Mouse (Mus musculus) forebrain, postnatal 0 days (tissue): ENCODE measurements around the gene Gm28635. TPM values are rescaled to one million over a fixed set of nuclear protein-coding genes. Genes with fewer than 3 reads are reported as not detected.

Experiments
- ATAC-seq: fragments of 200-750 bp; cut with Nextera tagmentation; 2 replicates; pipeline ENCODE4 v1.8.0; 2017; ENCODE audit warnings: mild to moderate bottlenecking, moderate library complexity
- DNase-seq: peaks from one replicate; pipeline ENCODE4 v3.0.0-alpha.2; 2015
- H3K27ac ChIP-seq: fragments of 300-500 bp; sonication (generic); 2 replicates; pipeline ENCODE4 v1.5.1; 2014; ENCODE audit warnings: low read depth, mild to moderate bottlenecking, antibody characterized with exemption, low read length, moderate library complexity, mixed read lengths
- H3K27me3 ChIP-seq: fragments of 300-500 bp; sonication (generic); 2 replicates; pipeline ENCODE4 v1.6.1; 2014; ENCODE audit warnings: mild to moderate bottlenecking, low read length, mixed read lengths; ENCODE audit not compliant: insufficient read depth
- H3K36me3 ChIP-seq: fragments of 300-500 bp; sonication (generic); 2 replicates; pipeline ENCODE4 v1.6.1; 2014; ENCODE audit warnings: mild to moderate bottlenecking, moderate library complexity; ENCODE audit not compliant: insufficient read depth
- H3K4me1 ChIP-seq: fragments of 300-500 bp; sonication (generic); 2 replicates; pipeline ENCODE4 v1.6.1; 2014; ENCODE audit warnings: antibody characterized with exemption; ENCODE audit not compliant: insufficient read depth
- H3K4me2 ChIP-seq: fragments of 300-500 bp; sonication (generic); 2 replicates; pipeline ENCODE4 v1.6.1; 2014; ENCODE audit warnings: low read depth, mild to moderate bottlenecking, moderate library complexity
- H3K4me3 ChIP-seq: fragments of 300-500 bp; sonication (generic); 2 replicates; pipeline ENCODE4 v1.5.1; 2014; ENCODE audit warnings: low read depth, low read length, mixed read lengths
- H3K9ac ChIP-seq: fragments of 300-500 bp; sonication (generic); 2 replicates; pipeline ENCODE4 v1.6.1; 2014; ENCODE audit warnings: mild to moderate bottlenecking
- H3K9me3 ChIP-seq: fragments of 300-500 bp; sonication (generic); 2 replicates; pipeline ENCODE4 v1.6.1; 2016; ENCODE audit warnings: low read length
- CTCF ChIP-seq: sonication (generic); IDR thresholded peaks from 2 replicates; pipeline ENCODE4 v1.5.1; 2016; ENCODE audit warnings: antibody characterized with exemption, control low read depth, low read depth
- WGBS: fragments of 180-500 bp; shearing (Covaris S2); extraction: QIAGEN DNeasy Blood & Tissue Kit; methylation state at CpG from one replicate; pipeline ENCODE4 v1.1.7; 2014; 5-methylcytosine and 5-hydroxymethylcytosine counted together
- polyA plus RNA-seq: library from polyadenylated mRNA; unstranded; fragments of >200 nt; fragmentation: Nextera tagmentation; extraction: Ambion mirVana; gene quantifications from 2 replicates; pipeline ENCODE4 v1.2.1, GENCODE M21; 2015
- total RNA-seq: library from RNA; depleted of rRNA; stranded (reverse); fragments of >200 nt; gene quantifications from 2 replicates; pipeline ENCODE4 v1.2.3, GENCODE M21; 2014

The Gm28635 gene
- total and polyA plus RNA-seq, 2 experiments from 2014 or later = not detected

- DNase-seq = no peak
- Histone ChIP-seq H3K27ac (no peak overlapping the region; the same call in 1 of the 2 replicates), H3K36me3 (0 out of 2 replicates have a peak, but pooled peaks cover 4% of the 10 kb centered on the region), H3K4me2 (no peak overlapping the region), H3K4me3 (no peak overlapping the region), H3K27me3 (no peaks in the 10 kb centered on the region), H3K9ac (no peak overlapping the region), H3K4me1 (peaks cover 25% of the 10 kb centered on the region), H3K9me3 (no peaks in the 10 kb centered on the region)
- TF ChIP-seq CTCF = no peak
- WGBS = 42% methylated on average over 6 of the region's 7 CpGs
- no peak for ATAC-seq
These were observed 40.2 kb downstream of the Gm28635 start for GRCm38 (mm10) chr2:84637452-84638165.

GRCm38 (mm10) chr2:84636231-84636741 lies 41.6 kb downstream of the Gm28635 start:
- DNase-seq = no peak

GRCm38 (mm10) chr2:84635611-84636010 lies 42.2 kb downstream of the Gm28635 start:
- no peaks in the 10 kb centered on the region for H3K27me3 ChIP-seq
- H3K4me2 ChIP-seq = no peak overlapping the region
- H3K4me1 ChIP-seq = peaks cover 25% of the 10 kb centered on the region
- DNase-seq = peak; percentile 83
- H3K9me3 ChIP-seq = no peaks in the 10 kb centered on the region
- H3K36me3 ChIP-seq = 0 out of 2 replicates have a peak, but pooled peaks cover 4% of the 10 kb centered on the region
- TF ChIP-seq CTCF = no peak
- WGBS = 4% methylated on average over 2 of the region's 2 CpGs
- H3K27ac ChIP-seq = peak overlapping the region; percentile 79
- H3K9ac ChIP-seq = no peak overlapping the region
- peak; percentile 92 for ATAC-seq
- H3K4me3 ChIP-seq = no peak overlapping the region

More at GRCm38 (mm10) chr2:84636231-84636741, 41.6 kb downstream of the Gm28635 start:
- H3K36me3 ChIP-seq = 0 out of 2 replicates have a peak, but pooled peaks cover 8% of the 10 kb centered on the region
- no peak for ATAC-seq
- no peak overlapping the region for H3K4me3 ChIP-seq
- H3K27ac ChIP-seq = peak overlapping the region; percentile 79
- WGBS = 31% methylated on average over 8 of the region's 8 CpGs
- H3K4me2 ChIP-seq = no peak overlapping the region
- H3K4me1 ChIP-seq = peaks cover 25% of the 10 kb centered on the region
- TF ChIP-seq CTCF = no peak
- H3K27me3 ChIP-seq = no peaks in the 10 kb centered on the region
- no peak overlapping the region for H3K9ac ChIP-seq
- H3K9me3 ChIP-seq = no peaks in the 10 kb centered on the region

GRCm38 (mm10) chr2:84634934-84635482 lies 42.8 kb downstream of the Gm28635 start:
- Histone ChIP-seq H3K27me3 (no peaks in the 10 kb centered on the region), H3K36me3 (0 out of 2 replicates have a peak, but pooled peaks cover 4% of the 10 kb centered on the region), H3K9me3 (no peaks in the 10 kb centered on the region), H3K4me1 (peaks cover 25% of the 10 kb centered on the region), H3K27ac (peak overlapping the region; percentile 79), H3K9ac (no peak overlapping the region), H3K4me3 (no peak overlapping the region), H3K4me2 (no peak overlapping the region)
- no peak for TF ChIP-seq CTCF
- 19% methylated on average over 4 of the region's 4 CpGs for whole genome bisulfite sequencing
- DNase-seq (no peak), ATAC-seq (peak; percentile 34)

- Histone ChIP-seq H3K9me3 (no peaks in the 10 kb centered on the region), H3K36me3 (0 out of 2 replicates have a peak, but pooled peaks cover 4% of the 10 kb centered on the region), H3K27me3 (no peaks in the 10 kb centered on the region), H3K27ac (no peak overlapping the region), H3K4me2 (no peak overlapping the region), H3K4me3 (no peak overlapping the region), H3K4me1 (peaks cover 25% of the 10 kb centered on the region), H3K9ac (no peak overlapping the region)
- DNase-seq (no peak), ATAC-seq (no peak)
- 71% methylated on average over 4 of the region's 4 CpGs for WGBS
- TF ChIP-seq CTCF = no peak
These were observed 43.8 kb downstream of the Gm28635 start for GRCm38 (mm10) chr2:84634006-84634405.

- Histone ChIP-seq H3K4me2 (no peak overlapping the region), H3K36me3 (0 out of 2 replicates have a peak, but pooled peaks cover 4% of the 10 kb centered on the region), H3K27me3 (no peaks in the 10 kb centered on the region), H3K9ac (no peak overlapping the region), H3K9me3 (no peaks in the 10 kb centered on the region), H3K4me1 (peaks cover 25% of the 10 kb centered on the region), H3K27ac (no peak overlapping the region), H3K4me3 (no peak overlapping the region)
- DNase-seq (no peak), ATAC-seq (no peak)
- TF ChIP-seq CTCF = no peak
- 20% methylated on average over 3 of the region's 3 CpGs for WGBS
These were observed 44.8 kb downstream of the Gm28635 start for GRCm38 (mm10) chr2:84632999-84633398.

GRCm38 (mm10) chr2:84632001-84632400 lies 45.8 kb downstream of the Gm28635 start:
- Histone ChIP-seq H3K4me3 (no peak overlapping the region), H3K9me3 (no peaks in the 10 kb centered on the region), H3K27me3 (no peaks in the 10 kb centered on the region), H3K4me1 (peaks cover 17% of the 10 kb centered on the region), H3K9ac (no peak overlapping the region), H3K36me3 (0 out of 2 replicates have a peak, but pooled peaks cover 4% of the 10 kb centered on the region), H3K4me2 (no peak overlapping the region), H3K27ac (no peak overlapping the region)
- TF ChIP-seq CTCF = no peak
- ATAC-seq (no peak), DNase-seq (no peak)
- WGBS = 96% methylated on average over 1 of the region's 1 CpGs
